Mouse (Mus musculus): Measurements from ENCODE around the gene Pidd1.
"Not testable (repeated sequence)": the region's sequence is repeated elsewhere in the genome, so short reads cannot be mapped to it uniquely, and the experiment has no call there.

GRCm38 (mm10) chr7:141446374-141446773 is 2.5 kb upstream of the Pidd1 start:
- TF ChIP-seq POLR2A (IDR thresholded peaks at IDR 0.05; ENCODE audit: insufficient read length, low read depth); TCF12 (IDR thresholded peaks at IDR 0.05; ENCODE audit: insufficient read depth, poor library complexity, severe bottlenecking); CEBPB (IDR thresholded peaks at IDR 0.05; ENCODE audit: insufficient read depth, poor library complexity, severe bottlenecking); MYOG (IDR thresholded peaks at IDR 0.05; ENCODE audit: control insufficient read depth in 1 of 3, insufficient read depth in 1 of 3, insufficient read length in 2 of 3, low read depth in 2 of 3); MYOD1 (IDR thresholded peaks at IDR 0.05; ENCODE audit: control insufficient read depth in 1 of 3, insufficient read length in 2 of 3, low read depth in 2 of 3); MAX (IDR thresholded peaks at IDR 0.05; ENCODE audit: low read depth); E2F4 (IDR thresholded peaks at IDR 0.05; ENCODE audit: insufficient read depth); REST (IDR thresholded peaks at IDR 0.05; ENCODE audit: insufficient read depth, insufficient read length); POLR2AphosphoS2 (IDR thresholded peaks at IDR 0.05; ENCODE audit: insufficient read length, low read depth); TCF3 (IDR thresholded peaks at IDR 0.05; ENCODE audit: insufficient read length, low read depth); USF1 (IDR thresholded peaks at IDR 0.05; ENCODE audit: low read depth): not testable (repeated sequence)
